Mouse (Mus musculus): ENCODE data around the gene Lypd9. TPM values are rescaled to one million over a fixed set of nuclear protein-coding genes. Genes with fewer than 3 reads are reported as not detected.

Gene Lypd9
- polyA plus RNA-seq, 1 experiment: not detected

- TF ChIP-seq POLR2A (IDR thresholded peaks at IDR 0.05; ENCODE audit: low read depth, low read length): no peak
- TF ChIP-seq CTCF (IDR thresholded peaks at IDR 0.05; ENCODE audit: extremely low read depth, insufficient read depth, insufficient read length, insufficient replicate concordance): no peak
- H3K27ac ChIP-seq (ENCODE audit: insufficient read depth, low read length): no peak overlapping the region
- H3K4me1 ChIP-seq (ENCODE audit: control insufficient read depth, insufficient read depth, insufficient read length): no peaks in the 10 kb centered on the region
- 42% methylated on average over 5 of the region's 5 CpGs for WGBS
- H3K4me3 ChIP-seq (ENCODE audit: extremely low read depth, insufficient read depth, insufficient read length): no peak overlapping the region
- H3K36me3 ChIP-seq (ENCODE audit: control insufficient read depth, insufficient read depth, low read length): no peaks in the 10 kb centered on the region
- H3K27me3 ChIP-seq (ENCODE audit: control insufficient read depth, insufficient read depth, low read length): no peaks in the 10 kb centered on the region
- no peak for DNase-seq (ENCODE audit: low read depth in 1 of 2, low spot score in 2 of 2)
Observed at GRCm38 (mm10) chr11:58437866-58438265, 14.9 kb downstream of the Lypd9 start.

- TF ChIP-seq CTCF (IDR thresholded peaks at IDR 0.05; ENCODE audit: extremely low read depth, insufficient read depth, insufficient read length, insufficient replicate concordance) (no peak), POLR2A (IDR thresholded peaks at IDR 0.05; ENCODE audit: low read depth, low read length) (no peak)
- H3K4me3 ChIP-seq (ENCODE audit: extremely low read depth, insufficient read depth, insufficient read length): no peak within 1 kb of the TSS
- WGBS: 82% methylated on average over 3 of the region's 3 CpGs
- H3K27ac ChIP-seq (ENCODE audit: insufficient read depth, low read length): no peak within 1 kb of the TSS
- H3K4me1 ChIP-seq (ENCODE audit: control insufficient read depth, insufficient read depth, insufficient read length): no peaks in the 10 kb centered on the region
- H3K27me3 ChIP-seq (ENCODE audit: control insufficient read depth, insufficient read depth, low read length): no peaks in the 10 kb centered on the region
- no peaks in the 10 kb centered on the region for H3K36me3 ChIP-seq (ENCODE audit: control insufficient read depth, insufficient read depth, low read length)
- no peak for DNase-seq (ENCODE audit: low read depth in 1 of 2, low spot score in 2 of 2)
Observed at GRCm38 (mm10) chr11:58432259-58432658, 20.5 kb downstream of the Lypd9 start, which contains the start of gene Gm12253. Gm12253 (plus strand) TSS chr11:58432559.

GRCm38 (mm10) chr11:58420815-58421214 lies 31.9 kb downstream of the Lypd9 start, which contains the start of gene 1810065E05Rik:
1810065E05Rik (plus strand) TSS chr11:58421111.
- Histone ChIP-seq H3K4me1 (ENCODE audit: control insufficient read depth, insufficient read depth, insufficient read length) (no peaks in the 10 kb centered on the region), H3K27me3 (ENCODE audit: control insufficient read depth, insufficient read depth, low read length) (no peaks in the 10 kb centered on the region), H3K27ac (ENCODE audit: insufficient read depth, low read length) (no peak within 1 kb of the TSS), H3K4me3 (ENCODE audit: extremely low read depth, insufficient read depth, insufficient read length) (no peak within 1 kb of the TSS), H3K36me3 (ENCODE audit: control insufficient read depth, insufficient read depth, low read length) (no peaks in the 10 kb centered on the region)
- TF ChIP-seq CTCF (IDR thresholded peaks at IDR 0.05; ENCODE audit: extremely low read depth, insufficient read depth, insufficient read length, insufficient replicate concordance) (no peak), POLR2A (IDR thresholded peaks at IDR 0.05; ENCODE audit: low read depth, low read length) (no peak)
- DNase-seq (ENCODE audit: low read depth in 1 of 2, low spot score in 2 of 2): no peak
- 52% methylated on average over 1 of the region's 1 CpGs for WGBS

- no peak overlapping the region for H3K27ac ChIP-seq (ENCODE audit: insufficient read depth, low read length)
- H3K4me3 ChIP-seq (ENCODE audit: extremely low read depth, insufficient read depth, insufficient read length): no peak overlapping the region
- DNase-seq (ENCODE audit: low read depth in 1 of 2, low spot score in 2 of 2): no peak
- no peaks in the 10 kb centered on the region for H3K27me3 ChIP-seq (ENCODE audit: control insufficient read depth, insufficient read depth, low read length)
- H3K4me1 ChIP-seq (ENCODE audit: control insufficient read depth, insufficient read depth, insufficient read length): no peaks in the 10 kb centered on the region
- TF ChIP-seq POLR2A (IDR thresholded peaks at IDR 0.05; ENCODE audit: low read depth, low read length) (no peak), CTCF (IDR thresholded peaks at IDR 0.05; ENCODE audit: extremely low read depth, insufficient read depth, insufficient read length, insufficient replicate concordance) (no peak)
- 86% methylated on average over 3 of the region's 3 CpGs for WGBS
- H3K36me3 ChIP-seq (ENCODE audit: control insufficient read depth, insufficient read depth, low read length): no peaks in the 10 kb centered on the region
Observed at GRCm38 (mm10) chr11:58418336-58418735, 34.4 kb downstream of the Lypd9 start.

- 83% methylated on average over 3 of the region's 3 CpGs for WGBS
- no peaks in the 10 kb centered on the region for H3K4me1 ChIP-seq (ENCODE audit: control insufficient read depth, insufficient read depth, insufficient read length)
- no peak overlapping the region for H3K27ac ChIP-seq (ENCODE audit: insufficient read depth, low read length)
- no peak for DNase-seq (ENCODE audit: low read depth in 1 of 2, low spot score in 2 of 2)
- H3K4me3 ChIP-seq (ENCODE audit: extremely low read depth, insufficient read depth, insufficient read length): no peak overlapping the region
- no peak for TF ChIP-seq POLR2A (IDR thresholded peaks at IDR 0.05; ENCODE audit: low read depth, low read length)
- no peak for TF ChIP-seq CTCF (IDR thresholded peaks at IDR 0.05; ENCODE audit: extremely low read depth, insufficient read depth, insufficient read length, insufficient replicate concordance)
- H3K27me3 ChIP-seq (ENCODE audit: control insufficient read depth, insufficient read depth, low read length): no peaks in the 10 kb centered on the region
- H3K36me3 ChIP-seq (ENCODE audit: control insufficient read depth, insufficient read depth, low read length): no peaks in the 10 kb centered on the region
Observed at GRCm38 (mm10) chr11:58408066-58408465, 44.7 kb downstream of the Lypd9 start.

GRCm38 (mm10) chr11:58400655-58401054 lies 52.1 kb downstream of the Lypd9 start:
- no peak for DNase-seq (ENCODE audit: low read depth in 1 of 2, low spot score in 2 of 2)
- Histone ChIP-seq H3K27ac (ENCODE audit: insufficient read depth, low read length) (no peak overlapping the region), H3K4me1 (ENCODE audit: control insufficient read depth, insufficient read depth, insufficient read length) (no peaks in the 10 kb centered on the region), H3K27me3 (ENCODE audit: control insufficient read depth, insufficient read depth, low read length) (no peaks in the 10 kb centered on the region), H3K4me3 (ENCODE audit: extremely low read depth, insufficient read depth, insufficient read length) (no peak overlapping the region), H3K36me3 (ENCODE audit: control insufficient read depth, insufficient read depth, low read length) (no peaks in the 10 kb centered on the region)
- TF ChIP-seq CTCF (IDR thresholded peaks at IDR 0.05; ENCODE audit: extremely low read depth, insufficient read depth, insufficient read length, insufficient replicate concordance) (no peak), POLR2A (IDR thresholded peaks at IDR 0.05; ENCODE audit: low read depth, low read length) (no peak)
- WGBS: 68% methylated on average over 5 of the region's 5 CpGs

GRCm38 (mm10) chr11:58399985-58400645 lies 52.6 kb downstream of the Lypd9 start:
- no peak for DNase-seq (ENCODE audit: low read depth in 1 of 2, low spot score in 2 of 2)
- H3K36me3 ChIP-seq (ENCODE audit: control insufficient read depth, insufficient read depth, low read length): no peaks in the 10 kb centered on the region
- H3K4me1 ChIP-seq (ENCODE audit: control insufficient read depth, insufficient read depth, insufficient read length): no peaks in the 10 kb centered on the region
- no peaks in the 10 kb centered on the region for H3K27me3 ChIP-seq (ENCODE audit: control insufficient read depth, insufficient read depth, low read length)
- no peak overlapping the region for H3K27ac ChIP-seq (ENCODE audit: insufficient read depth, low read length)
- WGBS: 52% methylated on average over 6 of the region's 6 CpGs
- H3K4me3 ChIP-seq (ENCODE audit: extremely low read depth, insufficient read depth, insufficient read length): no peak overlapping the region
- TF ChIP-seq POLR2A (IDR thresholded peaks at IDR 0.05; ENCODE audit: low read depth, low read length) (no peak), CTCF (IDR thresholded peaks at IDR 0.05; ENCODE audit: extremely low read depth, insufficient read depth, insufficient read length, insufficient replicate concordance) (no peak)

Other genes with a start within 250 kb of the Lypd9 start
- 0.53 and 0.63 TPM in 2 replicates for gene 4930438A08Rik, start 178.1 kb downstream of the Lypd9 start, polyA plus RNA-seq (2012; rRNA removed)
- 17.6 and 23.7 TPM in 2 replicates for gene Zfp692, start 145.9 kb downstream of the Lypd9 start, polyA plus RNA-seq (2012; rRNA removed)
- 17.5 and 23.3 TPM in 2 replicates for gene Zfp672, start 122.6 kb downstream of the Lypd9 start, polyA plus RNA-seq (2012; rRNA removed)
- gene Sh3bp5l, start 122.2 kb downstream of the Lypd9 start, polyA plus RNA-seq (2012; rRNA removed): 16.0 and 16.3 TPM in 2 replicates
- gene Lypd8, start 73.9 kb downstream of the Lypd9 start, polyA plus RNA-seq (2012; rRNA removed): 0.35 and 0.41 TPM in 2 replicates
- gene 1810065E05Rik, start 31.8 kb downstream of the Lypd9 start, polyA plus RNA-seq (2012; rRNA removed): 0.08 TPM in 1 of 2 replicates, not detected in the other
- gene Gm12253, start 20.4 kb downstream of the Lypd9 start, polyA plus RNA-seq (2012; rRNA removed): 0.08 and 0.11 TPM in 2 replicates
- not detected in 2 replicates for gene Olfr30, start 9.3 kb upstream of the Lypd9 start, polyA plus RNA-seq (2012; rRNA removed)
- gene Olfr332, start 39.6 kb upstream of the Lypd9 start, polyA plus RNA-seq (2012; rRNA removed): not detected in 2 replicates
- gene Olfr331, start 49.6 kb upstream of the Lypd9 start, polyA plus RNA-seq (2012; rRNA removed): not detected in 2 replicates
- not detected in 2 replicates for gene Olfr330, start 81.9 kb upstream of the Lypd9 start, polyA plus RNA-seq (2012; rRNA removed)
- gene Olfr329-ps, start 93.5 kb upstream of the Lypd9 start, polyA plus RNA-seq (2012; rRNA removed): 0.12 TPM in 1 of 2 replicates, not detected in the other
- gene Olfr328, start 102.7 kb upstream of the Lypd9 start, polyA plus RNA-seq (2012; rRNA removed): 0.08 TPM in 1 of 2 replicates, not detected in the other
- gene Olfr224, start 117.6 kb upstream of the Lypd9 start, polyA plus RNA-seq (2012; rRNA removed): not detected in 2 replicates
- not detected in 2 replicates for gene Olfr325, start 124.8 kb upstream of the Lypd9 start, polyA plus RNA-seq (2012; rRNA removed)
- gene Olfr324, start 142.2 kb upstream of the Lypd9 start, polyA plus RNA-seq (2012; rRNA removed): not detected in 2 replicates
- not detected in 2 replicates for gene 2210407C18Rik, start 163.2 kb upstream of the Lypd9 start, polyA plus RNA-seq (2012; rRNA removed)
- gene Olfr323, start 177.6 kb upstream of the Lypd9 start, polyA plus RNA-seq (2012; rRNA removed): not detected in 2 replicates
- gene Trim58, start 187.5 kb upstream of the Lypd9 start, polyA plus RNA-seq (2012; rRNA removed): 4.6 and 8.9 TPM in 2 replicates
- 0.21 TPM in 1 of 2 replicates, not detected in the other for gene Olfr322, start 205.9 kb upstream of the Lypd9 start, polyA plus RNA-seq (2012; rRNA removed)
- gene Olfr320, start 228.2 kb upstream of the Lypd9 start, polyA plus RNA-seq (2012; rRNA removed): not detected in 2 replicates
- gene Olfr319, start 246.2 kb upstream of the Lypd9 start, polyA plus RNA-seq (2012; rRNA removed): not detected in 2 replicates